Mouse (Mus musculus): ENCODE results near the gene Rbm20. TPM values are rescaled to one million over a fixed set of nuclear protein-coding genes. Genes with fewer than 3 reads are reported as not detected.

The Rbm20 gene
- total and polyA plus RNA-seq, 2 experiments from 2014 or later, result 0.86 to 1.9 TPM

GRCm38 (mm10) chr19:53807276-53807801 lies 130.2 kb downstream of the Rbm20 start:
- Histone ChIP-seq H3K4me3 (ENCODE audit: low read length) (no peak overlapping the region), H3K36me3 (ENCODE audit: insufficient read depth, low read length) (no peaks in the 10 kb centered on the region), H3K27ac (no peak overlapping the region), H3K4me2 (ENCODE audit: low read depth, low read length) (no peak overlapping the region), H3K9ac (replicated peaks; ENCODE audit: low read length) (no peak overlapping the region), H3K9me3 (ENCODE audit: low read length) (no peaks in the 10 kb centered on the region), H3K4me1 (ENCODE audit: insufficient read depth, low read length) (peaks cover 4% of the 10 kb centered on the region; the same call in 1 of the 2 replicates), H3K27me3 (ENCODE audit: insufficient read depth, low read length) (no peaks in the 10 kb centered on the region)
- 84% methylated on average over 5 of the region's 5 CpGs for WGBS
- ATAC-seq, result no peak
- TF ChIP-seq CTCF (IDR thresholded peaks at IDR 0.05; ENCODE audit: low read depth), result no peak
- no peak for DNase-seq (ENCODE audit: low spot score)

- H3K36me3 ChIP-seq (ENCODE audit: insufficient read depth, low read length), result no peaks in the 10 kb centered on the region
- DNase-seq (ENCODE audit: low spot score) (no peak), ATAC-seq (no peak)
- no peak overlapping the region for H3K9ac ChIP-seq (replicated peaks; ENCODE audit: low read length)
- H3K9me3 ChIP-seq (ENCODE audit: low read length), result no peaks in the 10 kb centered on the region
- H3K4me3 ChIP-seq (ENCODE audit: low read length), result no peak overlapping the region
- H3K4me2 ChIP-seq (ENCODE audit: low read depth, low read length), result no peak overlapping the region
- WGBS, result 66% methylated on average over 15 of the region's 15 CpGs
- no peak for TF ChIP-seq CTCF (IDR thresholded peaks at IDR 0.05; ENCODE audit: low read depth)
- peaks cover 4% of the 10 kb centered on the region; the same call in 1 of the 2 replicates for H3K4me1 ChIP-seq (ENCODE audit: insufficient read depth, low read length)
- H3K27ac ChIP-seq, result no peak overlapping the region
- no peaks in the 10 kb centered on the region for H3K27me3 ChIP-seq (ENCODE audit: insufficient read depth, low read length)
These were observed 131.1 kb downstream of the Rbm20 start for GRCm38 (mm10) chr19:53808041-53808777.

DNA sequence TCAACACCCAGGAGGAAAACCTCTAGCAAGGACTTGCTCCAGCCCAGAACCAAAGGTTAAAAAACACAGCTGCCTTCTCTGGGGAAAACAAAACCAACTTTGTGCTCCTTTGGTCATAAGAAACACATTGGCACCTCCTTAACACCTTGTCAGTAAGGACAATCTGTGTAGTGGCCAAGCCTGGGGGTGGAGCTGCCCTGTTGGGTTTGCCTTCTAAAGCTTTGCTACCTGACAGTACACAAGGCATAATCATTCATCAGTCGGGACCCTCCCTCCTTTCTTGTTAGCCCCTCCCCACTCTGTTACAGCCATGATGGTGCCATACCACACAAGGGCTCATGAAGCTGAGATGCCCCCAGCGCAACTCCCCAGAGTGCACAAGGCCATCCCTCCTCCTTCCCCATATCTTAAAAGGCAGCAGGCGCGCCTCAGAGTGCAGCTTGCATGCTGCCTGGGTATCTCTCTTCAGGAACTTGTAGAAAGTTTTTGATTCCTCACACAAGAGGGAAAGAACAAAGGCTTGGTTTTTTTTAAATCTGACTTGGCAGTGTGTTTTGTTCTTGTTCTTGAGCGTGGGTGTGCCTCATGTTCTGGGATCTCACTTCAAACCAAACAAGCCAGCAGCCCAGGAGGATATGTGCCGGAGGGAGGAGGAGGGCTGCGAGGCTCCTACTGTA lies 132.2 kb downstream of the Rbm20 start:
- DNase-seq (ENCODE audit: low spot score) (no peak), ATAC-seq (no peak)
- Histone ChIP-seq H3K4me2 (ENCODE audit: low read depth, low read length) (no peak overlapping the region), H3K27ac (no peak overlapping the region), H3K4me3 (ENCODE audit: low read length) (no peak overlapping the region), H3K27me3 (ENCODE audit: insufficient read depth, low read length) (no peaks in the 10 kb centered on the region), H3K4me1 (ENCODE audit: insufficient read depth, low read length) (peaks cover 4% of the 10 kb centered on the region; the same call in 1 of the 2 replicates), H3K9ac (replicated peaks; ENCODE audit: low read length) (no peak overlapping the region), H3K36me3 (ENCODE audit: insufficient read depth, low read length) (no peaks in the 10 kb centered on the region), H3K9me3 (ENCODE audit: low read length) (no peaks in the 10 kb centered on the region)
- WGBS, result 61% methylated on average over 7 of the region's 7 CpGs
- no peak for TF ChIP-seq CTCF (IDR thresholded peaks at IDR 0.05; ENCODE audit: low read depth)

GRCm38 (mm10) chr19:53810024-53810423 lies 132.9 kb downstream of the Rbm20 start:
- WGBS, result 71% methylated on average over 7 of the region's 7 CpGs
- Histone ChIP-seq H3K4me1 (ENCODE audit: insufficient read depth, low read length) (peaks cover 4% of the 10 kb centered on the region; the same call in 1 of the 2 replicates), H3K9ac (replicated peaks; ENCODE audit: low read length) (no peak overlapping the region), H3K4me2 (ENCODE audit: low read depth, low read length) (no peak overlapping the region), H3K27ac (no peak overlapping the region), H3K27me3 (ENCODE audit: insufficient read depth, low read length) (no peaks in the 10 kb centered on the region), H3K4me3 (ENCODE audit: low read length) (no peak overlapping the region), H3K9me3 (ENCODE audit: low read length) (no peaks in the 10 kb centered on the region), H3K36me3 (ENCODE audit: insufficient read depth, low read length) (no peaks in the 10 kb centered on the region)
- TF ChIP-seq CTCF (IDR thresholded peaks at IDR 0.05; ENCODE audit: low read depth), result no peak
- no peak for ATAC-seq
- no peak for DNase-seq (ENCODE audit: low spot score)

DNA sequence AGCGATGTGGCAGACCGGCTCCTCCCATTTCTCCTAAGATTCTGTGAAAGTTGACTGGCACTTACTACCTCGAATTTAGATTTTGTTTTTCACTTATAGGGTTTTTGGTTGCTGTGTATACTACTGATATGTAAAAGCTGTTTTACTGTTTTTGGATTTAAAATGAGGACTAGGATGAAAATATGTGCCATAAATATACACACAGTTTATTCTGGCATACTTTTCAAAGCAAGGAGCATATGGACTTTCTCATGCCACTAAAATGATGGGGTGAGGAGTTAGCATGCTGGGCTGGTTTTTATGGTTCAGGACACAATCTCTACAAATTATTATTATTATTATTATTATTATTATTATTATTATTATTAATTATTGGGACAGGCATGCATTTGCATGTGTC lies 133.5 kb downstream of the Rbm20 start:
- Histone ChIP-seq H3K9ac (replicated peaks; ENCODE audit: low read length) (no peak overlapping the region), H3K27ac (no peak overlapping the region), H3K4me3 (ENCODE audit: low read length) (no peak overlapping the region), H3K27me3 (ENCODE audit: insufficient read depth, low read length) (no peaks in the 10 kb centered on the region), H3K4me2 (ENCODE audit: low read depth, low read length) (no peak overlapping the region), H3K9me3 (ENCODE audit: low read length) (no peaks in the 10 kb centered on the region), H3K4me1 (ENCODE audit: insufficient read depth, low read length) (peaks cover 4% of the 10 kb centered on the region; the same call in 1 of the 2 replicates), H3K36me3 (ENCODE audit: insufficient read depth, low read length) (no peaks in the 10 kb centered on the region)
- no peak for TF ChIP-seq CTCF (IDR thresholded peaks at IDR 0.05; ENCODE audit: low read depth)
- 83% methylated on average over 3 of the region's 3 CpGs for WGBS
- DNase-seq (ENCODE audit: low spot score) (no peak), ATAC-seq (no peak)

- DNase-seq (ENCODE audit: low spot score) (no peak), ATAC-seq (no peak)
- no peak overlapping the region for H3K4me3 ChIP-seq (ENCODE audit: low read length)
- no peak overlapping the region for H3K4me2 ChIP-seq (ENCODE audit: low read depth, low read length)
- WGBS, result 98% methylated on average over 5 of the region's 5 CpGs
- H3K9ac ChIP-seq (replicated peaks; ENCODE audit: low read length), result no peak overlapping the region
- TF ChIP-seq CTCF (IDR thresholded peaks at IDR 0.05; ENCODE audit: low read depth), result no peak
- no peaks in the 10 kb centered on the region for H3K27me3 ChIP-seq (ENCODE audit: insufficient read depth, low read length)
- no peaks in the 10 kb centered on the region for H3K4me1 ChIP-seq (ENCODE audit: insufficient read depth, low read length)
- H3K36me3 ChIP-seq (ENCODE audit: insufficient read depth, low read length), result no peaks in the 10 kb centered on the region
- no peak overlapping the region for H3K27ac ChIP-seq
- H3K9me3 ChIP-seq (ENCODE audit: low read length), result no peaks in the 10 kb centered on the region
These were observed 136.5 kb downstream of the Rbm20 start for GRCm38 (mm10) chr19:53813576-53813975.
